Mouse (Mus musculus) adrenal gland, adult 18-20 months (tissue): ENCODE results near the gene Olfr1440. TPM values are rescaled to one million over a fixed set of nuclear protein-coding genes. Genes with fewer than 3 reads are reported as not detected.
A peak's percentile ranks its signal among the peaks of the same experiment; 100 is the strongest.

Source experiments
- DNase-seq, 2 experiments: peaks; one replicate each; pipeline ENCODE4 v3.0.0; 2021 to 2022; ENCODE audit warnings: low spot score in 2 of 2
- long read RNA-seq, 2 experiments: library from polyadenylated mRNA; stranded (forward); transcript quantifications; one replicate each; pipeline ENCODE4 v2.0.0; 2021
- total RNA-seq, 2 experiments: library from RNA; stranded (reverse); gene quantifications; 1 replicate in 1 of 2; 2 replicates in 1 of 2; pipeline ENCODE4 v1.2.3; 2021

The Olfr1440 gene
- not detected for total RNA-seq
- long read RNA-seq, experiment 1, result 0 reads
- long read RNA-seq, experiment 2, result 0 reads

GRCm38 (mm10) chr19:12386979-12387378 lies at the start of gene Olfr1440:
TSS of gene Olfr1440 (plus strand) at chr19:12387279.
- no peak for DNase-seq

GRCm38 (mm10) chr19:12373004-12373403 lies 14.1 kb upstream of the Olfr1440 start:
- DNase-seq, result no peak

- peak in 1 of 2 experiments; percentile 1 for DNase-seq
These were observed 12.5 kb upstream of the Olfr1440 start for GRCm38 (mm10) chr19:12374465-12375025.

- DNase-seq, result no peak
These were observed 26.7 kb downstream of the Olfr1440 start for GRCm38 (mm10) chr19:12413737-12414136.

GRCm38 (mm10) chr19:12417361-12417760 lies 30.3 kb downstream of the Olfr1440 start, which contains the start of gene Olfr1441:
TSS of gene Olfr1441 (plus strand) at chr19:12417433.
- DNase-seq, result no peak

GRCm38 (mm10) chr19:12418312-12418711 lies 31.2 kb downstream of the Olfr1440 start:
- DNase-seq, result no peak

GRCm38 (mm10) chr19:12420555-12420954 lies 33.5 kb downstream of the Olfr1440 start:
- no peak for DNase-seq

- DNase-seq, result no peak
These were observed 34.6 kb downstream of the Olfr1440 start for GRCm38 (mm10) chr19:12421680-12422079.

- no peak for DNase-seq
These were observed 40.0 kb downstream of the Olfr1440 start for GRCm38 (mm10) chr19:12427101-12427500.

- DNase-seq, result no peak
These were observed 40.5 kb downstream of the Olfr1440 start, which contains the start of gene Pfpl for GRCm38 (mm10) chr19:12427605-12428004. TSS of gene Pfpl (plus strand) at chr19:12427905.

- DNase-seq, result peak; percentile 14 to 22
These were observed 46.0 kb downstream of the Olfr1440 start for GRCm38 (mm10) chr19:12433033-12433432.

GRCm38 (mm10) chr19:12435011-12435416 lies 47.9 kb downstream of the Olfr1440 start:
- DNase-seq, result no peak

GRCm38 (mm10) chr19:12435750-12436524 lies 48.9 kb downstream of the Olfr1440 start:
- no peak for DNase-seq

- no peak for DNase-seq
These were observed 52.5 kb downstream of the Olfr1440 start for GRCm38 (mm10) chr19:12439581-12439980.

GRCm38 (mm10) chr19:12440103-12440725 lies 53.1 kb downstream of the Olfr1440 start:
- no peak for DNase-seq

GRCm38 (mm10) chr19:12442560-12442959 lies 55.5 kb downstream of the Olfr1440 start:
- DNase-seq, result no peak

- DNase-seq, result no peak
These were observed 57.9 kb downstream of the Olfr1440 start for GRCm38 (mm10) chr19:12445014-12445413.

Other genes with a start within 250 kb of the Olfr1440 start
- not detected for gene Olfr1555-ps1, start 217.2 kb upstream of the Olfr1440 start, total RNA-seq
- gene Olfr1431, start 186.6 kb upstream of the Olfr1440 start, total RNA-seq, result not detected
- not detected for gene Olfr1432, start 154.7 kb upstream of the Olfr1440 start, total RNA-seq
- gene Olfr262, start 145.6 kb upstream of the Olfr1440 start, total RNA-seq, result not detected
- not detected for gene Olfr235, start 126.2 kb upstream of the Olfr1440 start, total RNA-seq
- gene Olfr1434, start 107.4 kb upstream of the Olfr1440 start, total RNA-seq, result not detected
- gene Olfr1436, start 88.1 kb upstream of the Olfr1440 start, total RNA-seq, result not detected
- gene Olfr1437, start 62.2 kb upstream of the Olfr1440 start, total RNA-seq, result not detected
- gene Olfr1438-ps1, start 51.4 kb upstream of the Olfr1440 start, total RNA-seq, result not detected
- not detected for gene Olfr1441, start 30.2 kb downstream of the Olfr1440 start, total RNA-seq
- gene Pfpl, start 40.6 kb downstream of the Olfr1440 start, total RNA-seq, result not detected
- 10 to 100 TPM; 31.6 to 57.3 TPM for gene Mpeg1, start 73.5 kb downstream of the Olfr1440 start, total RNA-seq
- 10 to 100 TPM; 14.7 to 30.5 TPM for gene Dtx4, start 114.2 kb downstream of the Olfr1440 start, total RNA-seq
- 1 to 10 TPM; 3.2 to 4.8 TPM for gene Fam111a, start 158.5 kb downstream of the Olfr1440 start, total RNA-seq
- not detected for gene Gm4952, start 212.7 kb downstream of the Olfr1440 start, total RNA-seq
- gene Glyat, start 246.0 kb downstream of the Olfr1440 start, total RNA-seq, result under 1 TPM in 1 of 2 experiments, not detected in 1; 0.17 TPM